Mouse (Mus musculus) brain, embryonic 14.5 days (tissue): Measurements from ENCODE around the gene Egf.

Experiments used
- CTCF ChIP-seq: fragments of 200-500 bp; IDR thresholded peaks from 2 replicates; pipeline ENCODE4 v1.5.1; 2012; ENCODE audit warnings: inconsistent platforms, mild to moderate bottlenecking, moderate library complexity, borderline replicate concordance; ENCODE audit not compliant: insufficient read depth, insufficient read length; ENCODE audit errors: extremely low read depth
- POLR2A ChIP-seq: fragments of 200-500 bp; IDR thresholded peaks from 2 replicates; pipeline ENCODE4 v1.6.1; 2012; ENCODE audit warnings: mild to moderate bottlenecking, inconsistent platforms, borderline replicate concordance; ENCODE audit not compliant: poor library complexity, insufficient read depth, insufficient read length, severe bottlenecking; ENCODE audit errors: extremely low read depth

DNA sequence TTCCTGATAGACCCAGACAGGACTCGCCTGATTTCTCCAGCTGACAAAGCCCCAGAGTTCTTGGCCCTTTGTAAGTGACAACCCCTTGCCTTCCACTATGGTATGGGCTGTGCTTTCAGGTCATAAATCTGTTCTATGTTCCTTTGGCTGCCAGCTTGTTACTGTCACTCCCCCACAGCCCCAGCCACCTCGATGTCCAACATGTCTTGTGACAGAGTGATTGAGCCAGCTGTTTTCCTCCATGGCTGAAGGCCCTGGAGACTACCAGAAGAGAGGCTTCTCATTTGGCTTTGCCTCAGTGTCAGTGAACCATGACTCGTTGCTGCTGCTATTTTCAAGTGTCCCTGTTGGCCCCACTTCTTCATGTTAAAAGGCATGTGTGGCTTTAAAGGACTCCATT lies 109.7 kb downstream of the Egf start:
- no peak for TF ChIP-seq CTCF
- no peak for TF ChIP-seq POLR2A
